Mouse (Mus musculus) embryonic facial prominence, embryonic 12.5 days (tissue): ENCODE measurements around the gene Ackr2. TPM values are rescaled to one million over a fixed set of nuclear protein-coding genes. Genes with fewer than 3 reads are reported as not detected.

Experiments used
- ATAC-seq: fragments of 200-750 bp; cut with Nextera tagmentation; 2 replicates; pipeline ENCODE4 v1.8.0; 2017; ENCODE audit not compliant: insufficient number of reproducible peaks, insufficient read depth, low FRiP score, low TSS enrichment
- H3K27ac ChIP-seq: fragments of 300-500 bp; sonication (generic); 2 replicates; pipeline ENCODE4 v1.5.1; 2016; ENCODE audit warnings: mild to moderate bottlenecking
- H3K27me3 ChIP-seq: fragments of 300-500 bp; sonication (generic); 2 replicates; pipeline ENCODE4 v1.6.1; 2016; ENCODE audit warnings: mild to moderate bottlenecking, moderate library complexity
- H3K36me3 ChIP-seq: fragments of 300-500 bp; sonication (generic); 2 replicates; pipeline ENCODE4 v1.6.1; 2016; ENCODE audit warnings: mild to moderate bottlenecking
- H3K4me1 ChIP-seq: fragments of 300-500 bp; sonication (generic); 2 replicates; pipeline ENCODE4 v1.6.1; 2016
- H3K4me2 ChIP-seq: fragments of 300-500 bp; sonication (generic); replicated peaks from 2 replicates; pipeline ENCODE4 v1.6.1; 2016; ENCODE audit warnings: mild to moderate bottlenecking, moderate library complexity
- H3K4me3 ChIP-seq: fragments of 300-500 bp; sonication (generic); 2 replicates; pipeline ENCODE4 v1.5.1; 2016; ENCODE audit warnings: mild to moderate bottlenecking
- H3K9ac ChIP-seq: fragments of 300-500 bp; sonication (generic); 2 replicates; pipeline ENCODE4 v1.6.1; 2016; ENCODE audit warnings: mild to moderate bottlenecking, moderate library complexity
- H3K9me3 ChIP-seq: fragments of 300-500 bp; sonication (generic); 2 replicates; pipeline ENCODE4 v1.6.1; 2016; ENCODE audit warnings: mild to moderate bottlenecking, moderate library complexity
- WGBS: fragments of 180-500 bp; shearing (Covaris S2); methylation state at CpG from one replicate; pipeline ENCODE4 v1.1.7; 2016; 5-methylcytosine and 5-hydroxymethylcytosine counted together
- polyA plus RNA-seq: library from polyadenylated mRNA; unstranded; fragments of >200 nt; fragmentation: Nextera tagmentation; extraction: Ambion mirVana; gene quantifications from 2 replicates; pipeline ENCODE4 v1.2.1, GENCODE M21; 2016

The Ackr2 gene
- polyA plus RNA-seq, 1 experiment from 2014 or later, result 0.22 TPM

GRCm38 (mm10) chr9:121894447-121894846 lies 3.7 kb upstream of the Ackr2 start:
- ATAC-seq, result no peak
- Histone ChIP-seq H3K9ac (no peak overlapping the region), H3K4me2 (no peak overlapping the region), H3K27me3 (no peaks in the 10 kb centered on the region), H3K4me1 (peaks cover 3% of the 10 kb centered on the region; the same call in 1 of the 2 replicates), H3K27ac (no peak overlapping the region), H3K4me3 (no peak overlapping the region), H3K9me3 (no peaks in the 10 kb centered on the region), H3K36me3 (no peaks in the 10 kb centered on the region)
- 74% methylated on average over 7 of the region's 7 CpGs for WGBS

DNA sequence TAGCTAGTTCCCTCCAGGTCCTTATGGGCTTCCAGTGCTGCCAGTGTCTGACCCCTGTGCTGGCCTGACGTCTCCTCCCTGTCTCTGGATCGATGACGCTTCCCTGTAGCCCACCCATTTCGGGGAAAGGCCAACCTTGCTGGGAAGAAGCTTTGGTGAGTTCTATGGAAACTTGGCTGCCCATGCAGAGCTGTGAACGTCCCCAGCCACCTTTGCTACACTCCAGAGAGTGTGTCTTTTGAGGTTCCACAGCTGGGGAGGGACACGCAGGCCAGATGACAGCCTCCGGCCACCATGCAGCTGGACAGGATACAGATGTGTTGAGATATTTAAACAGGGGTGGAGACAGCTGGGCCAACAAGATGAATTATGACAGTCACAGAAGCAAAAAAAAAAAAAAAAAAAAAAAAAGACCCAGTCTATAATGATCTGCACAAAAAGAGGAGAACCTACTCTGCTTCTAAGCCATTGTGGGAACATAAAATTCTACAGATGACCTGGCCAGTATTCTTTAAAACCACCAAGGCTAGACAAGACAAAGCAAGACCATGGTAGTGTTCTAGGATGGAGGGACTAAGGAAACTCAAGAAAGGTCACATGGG lies 2.7 kb upstream of the Ackr2 start:
- no peak for ATAC-seq
- no peak overlapping the region for H3K9ac ChIP-seq
- 68% methylated on average over 7 of the region's 7 CpGs for WGBS
- peaks cover 3% of the 10 kb centered on the region; the same call in 1 of the 2 replicates for H3K4me1 ChIP-seq
- no peaks in the 10 kb centered on the region for H3K9me3 ChIP-seq
- no peak overlapping the region for H3K4me3 ChIP-seq
- H3K4me2 ChIP-seq, result no peak overlapping the region
- H3K27me3 ChIP-seq, result no peaks in the 10 kb centered on the region
- no peaks in the 10 kb centered on the region for H3K36me3 ChIP-seq
- H3K27ac ChIP-seq, result no peak overlapping the region

DNA sequence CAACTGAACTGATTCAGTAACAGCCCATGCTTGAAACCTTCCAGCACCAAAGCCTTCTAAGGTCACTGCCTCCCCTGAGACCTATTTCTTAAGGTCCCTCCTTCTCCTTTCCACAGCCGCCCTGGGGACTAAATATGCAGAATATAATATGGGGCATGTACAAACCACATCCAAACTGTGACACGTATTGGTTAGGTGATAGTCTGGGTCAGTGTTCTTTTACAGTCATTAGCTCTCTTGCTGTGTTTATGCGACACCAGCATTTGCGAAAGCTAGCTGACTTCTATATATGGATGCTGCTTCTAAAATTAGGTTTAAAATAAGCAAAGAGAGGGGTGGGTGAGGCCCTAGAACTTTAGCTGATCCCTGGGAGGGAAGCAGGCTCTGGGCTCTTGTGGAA lies 1.3 kb upstream of the Ackr2 start:
- H3K9ac ChIP-seq, result no peak overlapping the region
- ATAC-seq, result no peak
- H3K36me3 ChIP-seq, result no peaks in the 10 kb centered on the region
- H3K27ac ChIP-seq, result no peak overlapping the region
- H3K9me3 ChIP-seq, result no peaks in the 10 kb centered on the region
- 76% methylated on average over 4 of the region's 4 CpGs for WGBS
- no peak overlapping the region for H3K4me3 ChIP-seq
- no peaks in the 10 kb centered on the region for H3K27me3 ChIP-seq
- H3K4me2 ChIP-seq, result no peak overlapping the region
- no peaks in the 10 kb centered on the region for H3K4me1 ChIP-seq

- Histone ChIP-seq H3K9ac (no peak overlapping the region), H3K27me3 (no peaks in the 10 kb centered on the region), H3K27ac (no peak overlapping the region), H3K4me1 (no peaks in the 10 kb centered on the region), H3K36me3 (no peaks in the 10 kb centered on the region), H3K9me3 (no peaks in the 10 kb centered on the region), H3K4me2 (no peak overlapping the region), H3K4me3 (no peak overlapping the region)
- no peak for ATAC-seq
- WGBS, result 73% methylated on average over 6 of the region's 6 CpGs
Observed at GRCm38 (mm10) chr9:121899306-121899705, 1.2 kb downstream of the Ackr2 start.

- no peaks in the 10 kb centered on the region for H3K36me3 ChIP-seq
- H3K27me3 ChIP-seq, result no peaks in the 10 kb centered on the region
- H3K9ac ChIP-seq, result no peak overlapping the region
- no peaks in the 10 kb centered on the region for H3K4me1 ChIP-seq
- WGBS, result 84% methylated on average over 5 of the region's 5 CpGs
- H3K4me3 ChIP-seq, result no peak overlapping the region
- ATAC-seq, result no peak
- H3K9me3 ChIP-seq, result no peaks in the 10 kb centered on the region
- H3K27ac ChIP-seq, result no peak overlapping the region
- H3K4me2 ChIP-seq, result no peak overlapping the region
Observed at GRCm38 (mm10) chr9:121900282-121900855, 2.2 kb downstream of the Ackr2 start.

- 73% methylated on average over 5 of the region's 5 CpGs for WGBS
- H3K27ac ChIP-seq, result no peak overlapping the region
- no peak overlapping the region for H3K4me2 ChIP-seq
- H3K9ac ChIP-seq, result no peak overlapping the region
- H3K4me3 ChIP-seq, result no peak overlapping the region
- ATAC-seq, result no peak
- no peaks in the 10 kb centered on the region for H3K27me3 ChIP-seq
- H3K4me1 ChIP-seq, result no peaks in the 10 kb centered on the region
- H3K36me3 ChIP-seq, result no peaks in the 10 kb centered on the region
- no peaks in the 10 kb centered on the region for H3K9me3 ChIP-seq
Observed at GRCm38 (mm10) chr9:121901710-121902700, 3.9 kb downstream of the Ackr2 start.

DNA sequence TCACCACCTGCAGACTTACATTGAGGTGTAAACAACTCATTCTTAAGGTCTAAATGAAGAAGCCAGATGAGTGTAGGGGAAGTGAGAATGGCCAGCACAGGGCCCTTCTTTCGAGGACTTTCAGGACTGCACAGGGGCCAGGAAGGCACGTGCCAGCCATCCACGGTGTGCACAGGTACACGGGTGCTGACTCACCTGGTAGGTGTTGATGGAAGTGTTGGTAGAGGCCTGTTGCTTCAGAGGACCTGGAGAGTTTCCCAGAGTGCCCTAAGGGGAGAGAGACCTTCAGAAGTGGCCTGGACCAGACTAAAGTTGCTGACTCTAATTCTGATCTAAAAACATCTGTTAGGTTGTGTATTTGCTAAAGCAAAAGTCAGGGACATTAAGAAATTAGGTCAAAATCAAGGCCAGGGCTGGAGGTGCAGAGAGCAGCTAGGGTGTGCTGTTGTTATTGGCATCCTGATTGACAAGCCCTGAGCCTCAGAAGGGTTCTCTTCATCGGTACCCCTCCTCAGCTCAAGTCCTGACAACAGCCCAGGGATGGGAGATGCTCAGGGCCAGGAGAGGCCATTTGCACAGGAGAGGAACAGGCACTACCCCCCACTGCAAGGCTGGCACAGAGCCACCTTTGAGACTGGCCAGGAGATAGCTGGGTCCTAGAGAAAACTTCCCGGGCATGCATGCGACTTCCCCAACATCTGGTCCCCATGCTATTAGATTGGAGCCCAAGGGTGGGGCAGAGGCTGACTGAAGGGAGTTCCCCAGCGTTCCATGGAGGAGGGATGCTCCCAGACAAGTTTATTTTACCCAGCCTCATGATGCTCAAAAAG lies 5.5 kb downstream of the Ackr2 start:
- Histone ChIP-seq H3K4me2 (no peak overlapping the region), H3K27me3 (no peaks in the 10 kb centered on the region), H3K27ac (no peak overlapping the region), H3K4me1 (no peaks in the 10 kb centered on the region), H3K9me3 (no peaks in the 10 kb centered on the region), H3K36me3 (no peaks in the 10 kb centered on the region), H3K4me3 (no peak overlapping the region), H3K9ac (no peak overlapping the region)
- 78% methylated on average over 8 of the region's 8 CpGs for WGBS
- ATAC-seq, result no peak

DNA sequence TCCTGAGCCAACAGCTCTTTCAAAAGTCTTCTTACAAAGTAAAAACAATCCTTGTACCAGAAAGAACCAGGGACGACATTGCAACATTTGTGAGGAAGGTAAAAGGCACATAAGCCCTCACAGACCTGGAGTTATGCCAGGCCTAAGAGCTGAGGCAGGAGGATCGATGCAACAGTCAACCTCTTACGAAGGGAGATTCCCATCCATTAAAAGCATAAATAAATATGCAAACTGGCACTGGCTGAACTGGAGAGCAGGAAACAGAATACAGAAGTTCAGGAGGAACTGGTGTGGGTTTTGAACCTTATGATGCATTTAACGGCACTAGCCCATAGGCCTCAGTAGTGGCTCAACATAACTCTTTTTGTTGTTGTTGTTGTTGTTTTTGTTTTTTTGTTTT lies 6.2 kb downstream of the Ackr2 start:
- no peaks in the 10 kb centered on the region for H3K27me3 ChIP-seq
- no peaks in the 10 kb centered on the region for H3K9me3 ChIP-seq
- H3K4me2 ChIP-seq, result no peak overlapping the region
- H3K27ac ChIP-seq, result no peak overlapping the region
- no peak for ATAC-seq
- H3K9ac ChIP-seq, result no peak overlapping the region
- no peaks in the 10 kb centered on the region for H3K36me3 ChIP-seq
- 89% methylated on average over 4 of the region's 4 CpGs for WGBS
- H3K4me3 ChIP-seq, result no peak overlapping the region
- H3K4me1 ChIP-seq, result no peaks in the 10 kb centered on the region

DNA sequence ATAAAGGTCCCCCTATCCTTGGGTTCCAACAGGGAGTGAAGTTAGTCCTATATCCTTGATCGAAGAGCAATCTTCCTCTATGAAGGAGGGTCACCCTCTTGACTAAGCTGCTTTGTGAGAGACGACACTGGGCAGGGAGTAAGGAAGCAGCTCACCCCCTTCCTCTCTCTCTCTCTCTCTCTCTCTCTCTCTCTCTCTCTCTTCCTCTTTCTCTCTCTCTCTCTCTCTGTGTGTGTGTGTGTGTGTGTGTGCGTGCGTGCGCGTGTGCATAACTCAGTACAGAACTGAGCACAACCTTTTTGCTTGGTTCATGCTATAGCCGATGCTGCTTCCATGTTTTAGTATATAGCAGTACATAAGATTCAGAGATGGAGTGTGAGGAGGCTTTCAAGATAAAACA lies 6.8 kb downstream of the Ackr2 start:
- no peak overlapping the region for H3K27ac ChIP-seq
- ATAC-seq, result no peak
- 93% methylated on average over 7 of the region's 7 CpGs for WGBS

DNA sequence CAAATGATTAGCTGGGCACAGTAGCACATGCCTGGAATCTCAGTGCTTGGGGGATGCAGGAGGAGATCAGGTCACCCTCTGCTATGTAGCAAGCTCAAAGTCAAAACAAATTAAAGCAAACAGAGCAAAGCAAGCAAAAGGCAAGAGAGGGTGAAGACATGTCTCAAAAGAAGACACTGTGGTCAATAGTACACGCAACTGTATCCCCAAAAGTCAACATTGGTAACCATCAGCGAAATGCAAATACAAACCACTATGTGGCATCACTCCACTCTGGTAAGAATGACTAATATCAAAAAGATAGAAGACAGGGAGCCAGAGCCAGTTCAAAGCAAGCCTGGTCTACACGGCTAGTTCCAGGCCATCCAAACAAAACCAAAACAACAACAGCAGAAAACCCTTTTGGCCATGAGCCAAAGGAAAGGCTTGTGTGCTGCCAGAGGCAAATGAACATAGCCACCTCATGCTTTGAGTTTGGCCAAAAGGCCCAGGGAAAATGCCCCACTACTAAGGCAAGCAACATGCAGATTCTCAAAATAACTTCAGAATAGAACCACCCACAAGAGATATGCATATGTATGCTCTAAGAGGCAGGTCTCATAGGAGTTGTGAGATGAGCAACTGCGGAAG lies 7.5 kb downstream of the Ackr2 start:
- Histone ChIP-seq H3K36me3 (no peaks in the 10 kb centered on the region), H3K9me3 (no peaks in the 10 kb centered on the region), H3K27me3 (no peaks in the 10 kb centered on the region), H3K4me3 (no peak overlapping the region), H3K27ac (no peak overlapping the region), H3K4me2 (no peak overlapping the region), H3K9ac (no peak overlapping the region), H3K4me1 (no peaks in the 10 kb centered on the region)
- WGBS, result 81% methylated on average over 4 of the region's 4 CpGs
- ATAC-seq, result no peak

More for the DNA sequence above, 6.8 kb downstream of the Ackr2 start:
- Histone ChIP-seq H3K9ac (no peak overlapping the region), H3K4me1 (no peaks in the 10 kb centered on the region), H3K36me3 (no peaks in the 10 kb centered on the region), H3K4me2 (no peak overlapping the region), H3K9me3 (no peaks in the 10 kb centered on the region), H3K4me3 (no peak overlapping the region), H3K27me3 (no peaks in the 10 kb centered on the region)

DNA sequence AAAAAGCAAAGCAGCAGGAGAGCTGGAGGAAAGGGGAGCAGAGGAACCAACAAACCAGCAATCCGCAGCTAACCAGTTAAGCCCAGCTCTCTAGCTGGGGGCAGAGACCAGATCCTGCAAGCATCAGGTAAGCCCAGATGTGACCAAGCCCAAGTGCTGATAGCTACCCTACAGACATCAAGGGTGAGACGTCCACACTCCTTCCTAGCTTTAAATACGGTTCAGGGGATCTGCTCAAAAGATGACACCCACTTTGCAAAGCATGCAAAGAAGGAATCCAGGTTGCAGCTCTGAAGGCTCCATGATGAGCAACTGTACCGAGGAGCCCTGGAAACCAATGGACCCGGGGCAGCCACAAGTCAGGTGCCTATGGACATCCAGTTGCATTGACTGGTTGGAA lies 8.3 kb downstream of the Ackr2 start:
- H3K4me2 ChIP-seq, result no peak overlapping the region
- H3K36me3 ChIP-seq, result no peaks in the 10 kb centered on the region
- H3K27ac ChIP-seq, result no peak overlapping the region
- no peak overlapping the region for H3K4me3 ChIP-seq
- no peaks in the 10 kb centered on the region for H3K9me3 ChIP-seq
- ATAC-seq, result no peak
- no peak overlapping the region for H3K9ac ChIP-seq
- H3K4me1 ChIP-seq, result no peaks in the 10 kb centered on the region
- no peaks in the 10 kb centered on the region for H3K27me3 ChIP-seq
- 80% methylated on average over 5 of the region's 5 CpGs for WGBS
